Mouse (Mus musculus) liver, postnatal 0 days (tissue): ENCODE results near the gene Slc22a13. TPM values are rescaled to one million over a fixed set of nuclear protein-coding genes. Genes with fewer than 3 reads are reported as not detected.

ENCODE experiments used
- ATAC-seq: fragments of 200-750 bp; cut with Nextera tagmentation; 2 replicates; pipeline ENCODE4 v1.8.0; 2017; ENCODE audit warnings: mild to moderate bottlenecking, moderate library complexity
- DNase-seq: peaks from one replicate; pipeline ENCODE4 v3.0.0-alpha.2; 2016
- H3K27ac ChIP-seq: fragments of 300-500 bp; sonication (generic); 2 replicates; pipeline ENCODE4 v1.5.1; 2014; ENCODE audit warnings: antibody characterized with exemption, moderate library complexity, mild to moderate bottlenecking, low read depth
- H3K27me3 ChIP-seq: fragments of 300-500 bp; sonication (generic); 2 replicates; pipeline ENCODE4 v1.6.1; 2014; ENCODE audit warnings: low read length, control low read depth, mixed read lengths; ENCODE audit not compliant: insufficient read depth
- H3K36me3 ChIP-seq: fragments of 300-500 bp; sonication (generic); replicated peaks from 2 replicates; pipeline ENCODE4 v1.6.1; 2014; ENCODE audit warnings: mild to moderate bottlenecking, control low read depth, low read length, moderate library complexity, mixed read lengths; ENCODE audit not compliant: insufficient read depth
- H3K4me1 ChIP-seq: fragments of 300-500 bp; sonication (generic); 2 replicates; pipeline ENCODE4 v1.6.1; 2014; ENCODE audit warnings: antibody characterized with exemption, mild to moderate bottlenecking, control low read depth; ENCODE audit not compliant: insufficient read depth
- H3K4me2 ChIP-seq: fragments of 300-500 bp; sonication (generic); 2 replicates; pipeline ENCODE4 v1.6.1; 2014; ENCODE audit warnings: low read depth, mild to moderate bottlenecking, low read length, moderate library complexity, mixed read lengths
- H3K4me3 ChIP-seq: fragments of 300-500 bp; sonication (generic); 2 replicates; pipeline ENCODE4 v1.5.1; 2014; ENCODE audit warnings: low read depth, low read length
- H3K9ac ChIP-seq: fragments of 300-500 bp; sonication (generic); replicated peaks from 2 replicates; pipeline ENCODE4 v1.6.1; 2014; ENCODE audit warnings: mild to moderate bottlenecking, moderate library complexity
- H3K9me3 ChIP-seq: fragments of 300-500 bp; sonication (generic); 2 replicates; pipeline ENCODE4 v1.6.1; 2016; ENCODE audit warnings: mild to moderate bottlenecking, control low read depth, low read length, mixed read lengths
- CTCF ChIP-seq: sonication (generic); IDR thresholded peaks from 2 replicates; pipeline ENCODE4 v1.5.1; 2016; ENCODE audit warnings: antibody characterized with exemption, low read depth
- EP300 ChIP-seq: IDR thresholded peaks from 2 replicates; pipeline ENCODE4 v1.6.1; 2016; ENCODE audit warnings: antibody characterized with exemption, low read depth, mild to moderate bottlenecking
- WGBS: fragments of 180-500 bp; shearing (Covaris S2); extraction: QIAGEN DNeasy Blood & Tissue Kit; methylation state at CpG from one replicate; pipeline ENCODE4 v1.1.7; 2014; ENCODE audit not compliant: insufficient replicate concordance; 5-methylcytosine and 5-hydroxymethylcytosine counted together
- polyA plus RNA-seq: library from polyadenylated mRNA; unstranded; fragments of >200 nt; fragmentation: Nextera tagmentation; extraction: Ambion mirVana; gene quantifications from 2 replicates; pipeline ENCODE4 v1.2.1, GENCODE M21; 2015

Gene Slc22a13
- polyA plus RNA-seq, 1 experiment from 2014 or later: not detected

DNA sequence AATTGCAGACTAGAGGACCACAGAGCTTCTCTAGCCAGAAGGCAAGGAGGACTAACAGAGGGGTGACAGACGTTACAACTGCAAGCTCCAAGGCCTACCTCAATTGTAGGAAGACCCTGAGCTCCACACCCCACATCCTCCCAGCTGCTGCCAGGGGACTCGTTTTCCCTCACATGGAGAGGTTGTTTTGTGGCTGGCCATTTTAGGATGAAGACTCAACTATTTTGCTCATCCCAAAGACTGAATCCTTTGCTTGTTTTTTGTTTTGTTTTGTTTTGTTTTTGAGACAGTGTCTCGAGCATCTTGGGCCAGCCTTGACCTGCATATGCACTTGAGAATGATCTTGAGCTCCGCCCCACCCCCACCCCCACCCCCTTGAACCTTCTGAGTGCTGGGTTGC, 50.0 kb downstream of the Slc22a13 start, which contains the start of gene Gm47289:
Gene Gm47289, plus strand, starts transcription at position 301 of the 400 bp plus-strand sequence.
- Histone ChIP-seq H3K27me3 (0 out of 2 replicates have a peak, but pooled peaks cover 3% of the 10 kb centered on the region), H3K4me3 (no peak within 1 kb of the TSS), H3K4me1 (peaks cover 10% of the 10 kb centered on the region), H3K4me2 (no peak within 1 kb of the TSS), H3K27ac (peak within 1 kb of the TSS; percentile 57), H3K9me3 (no peaks in the 10 kb centered on the region), H3K36me3 (no peaks in the 10 kb centered on the region; the same call in 1 of the 2 replicates), H3K9ac (no peak within 1 kb of the TSS)
- TF ChIP-seq EP300 (no peak), CTCF (no peak)
- 45% methylated on average over 4 of the region's 4 CpGs for WGBS
- no peak for ATAC-seq
- no peak for DNase-seq

GRCm38 (mm10) chr9:119156278-119157201, 52.4 kb downstream of the Slc22a13 start, which contains the start of gene Acaa1b:
TSS of gene Acaa1b (minus strand) at chr9:119157093.
- H3K36me3 ChIP-seq: no peaks in the 10 kb centered on the region; the same call in 1 of the 2 replicates
- H3K27ac ChIP-seq: peak within 1 kb of the TSS; percentile 72
- no peaks in the 10 kb centered on the region for H3K9me3 ChIP-seq
- H3K9ac ChIP-seq: peak within 1 kb of the TSS; percentile 63
- 0 out of 2 replicates have a peak, but pooled peaks cover 3% of the 10 kb centered on the region for H3K27me3 ChIP-seq
- 2% methylated on average over 65 of the region's 65 CpGs for WGBS
- peak; percentile 79 for TF ChIP-seq CTCF
- TF ChIP-seq EP300: no peak
- ATAC-seq: peak; percentile 65
- H3K4me3 ChIP-seq: peak within 1 kb of the TSS; percentile 45
- DNase-seq: peak; percentile 84
- peaks cover 10% of the 10 kb centered on the region for H3K4me1 ChIP-seq
- H3K4me2 ChIP-seq: peak within 1 kb of the TSS; percentile 69

GRCm38 (mm10) chr9:119155826-119156225, 53.1 kb downstream of the Slc22a13 start:
- DNase-seq (no peak), ATAC-seq (peak; percentile 8; the same call in 1 of the 2 replicates)
- Histone ChIP-seq H3K4me2 (peak overlapping the region; percentile 69), H3K36me3 (no peaks in the 10 kb centered on the region; the same call in 1 of the 2 replicates), H3K4me1 (peaks cover 8% of the 10 kb centered on the region), H3K27ac (peak overlapping the region; percentile 53), H3K27me3 (0 out of 2 replicates have a peak, but pooled peaks cover 3% of the 10 kb centered on the region), H3K4me3 (peak overlapping the region; percentile 45), H3K9me3 (no peaks in the 10 kb centered on the region), H3K9ac (peak overlapping the region; percentile 63)
- WGBS: 36% methylated on average over 7 of the region's 7 CpGs
- TF ChIP-seq CTCF: no peak
- no peak for TF ChIP-seq EP300

DNA sequence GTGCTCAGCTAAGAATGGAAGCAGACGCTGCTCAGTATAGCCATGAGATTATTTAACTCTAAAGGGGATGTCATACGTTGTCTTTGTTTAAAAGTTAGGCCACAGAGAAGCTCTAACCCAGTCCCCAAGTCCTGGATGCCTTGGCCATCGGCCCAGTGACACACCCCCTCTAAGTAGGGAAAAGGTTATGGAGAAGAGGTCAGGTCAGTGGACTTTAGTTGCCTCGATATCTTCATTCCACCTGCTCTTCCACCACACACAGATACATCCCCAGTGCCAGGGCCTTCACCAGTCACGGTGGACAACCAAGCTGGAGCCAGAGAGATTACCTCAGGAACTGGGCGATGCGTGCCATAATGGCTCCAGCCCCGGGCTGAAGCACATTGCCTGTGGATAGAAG, 53.5 kb downstream of the Slc22a13 start:
- H3K36me3 ChIP-seq: no peaks in the 10 kb centered on the region; the same call in 1 of the 2 replicates
- ATAC-seq (peak; percentile 73), DNase-seq (peak; percentile 77)
- peaks cover 7% of the 10 kb centered on the region for H3K4me1 ChIP-seq
- H3K9ac ChIP-seq: peak overlapping the region; percentile 63
- peak overlapping the region; percentile 69 for H3K4me2 ChIP-seq
- H3K4me3 ChIP-seq: peak overlapping the region; percentile 45
- no peaks in the 10 kb centered on the region for H3K9me3 ChIP-seq
- H3K27me3 ChIP-seq: 0 out of 2 replicates have a peak, but pooled peaks cover 3% of the 10 kb centered on the region
- 53% methylated on average over 8 of the region's 8 CpGs for WGBS
- H3K27ac ChIP-seq: peak overlapping the region; percentile 53
- TF ChIP-seq CTCF: no peak
- no peak; the same call in 1 of the 2 replicates for TF ChIP-seq EP300

- no peak overlapping the region for H3K9ac ChIP-seq
- H3K9me3 ChIP-seq: no peaks in the 10 kb centered on the region
- ATAC-seq (no peak), DNase-seq (no peak)
- no peak overlapping the region for H3K4me2 ChIP-seq
- H3K4me1 ChIP-seq: peaks cover 4% of the 10 kb centered on the region
- H3K4me3 ChIP-seq: no peak overlapping the region
- no peak overlapping the region for H3K27ac ChIP-seq
- H3K36me3 ChIP-seq: no peaks in the 10 kb centered on the region; the same call in 1 of the 2 replicates
- H3K27me3 ChIP-seq: 0 out of 2 replicates have a peak, but pooled peaks cover 3% of the 10 kb centered on the region
- 73% methylated on average over 2 of the region's 2 CpGs for WGBS
- TF ChIP-seq EP300 (no peak), CTCF (no peak)
These were observed 57.1 kb downstream of the Slc22a13 start for GRCm38 (mm10) chr9:119151751-119152150.

- Histone ChIP-seq H3K9ac (no peak overlapping the region), H3K36me3 (no peaks in the 10 kb centered on the region; the same call in 1 of the 2 replicates), H3K27ac (no peak overlapping the region), H3K4me1 (no peaks in the 10 kb centered on the region), H3K4me3 (no peak overlapping the region), H3K9me3 (no peaks in the 10 kb centered on the region), H3K27me3 (no peaks in the 10 kb centered on the region), H3K4me2 (no peak overlapping the region)
- TF ChIP-seq CTCF (no peak), EP300 (no peak)
- no peak for ATAC-seq
- 22% methylated on average over 5 of the region's 5 CpGs for WGBS
- DNase-seq: peak; percentile 63
These were observed 59.3 kb downstream of the Slc22a13 start for GRCm38 (mm10) chr9:119149601-119150000.
